In genomic region chr8:123754538-123755431, GRCm38 (mm10) we compare ENCODE assay signal across 14 mouse cellular contexts. TPM values are rescaled to one million over a fixed set of nuclear protein-coding genes. Genes with fewer than 3 reads are reported as not detected.
DNase-seq lines count a peak whose midpoint lies in the region; ATAC-seq and TF ChIP-seq lines count a peak whose summit lies in the region.
"Had no signal": no experiment of that assay in that cellular context is flagged by ENCODE, and none has a peak within 500 bp of the region (broad histone marks: within the 10 kb centered on the region; RNA-seq: fewer than 3 reads in every experiment).

No protein-coding gene starts in this region.

- no peaks in the 10 kb centered on the region for H3K36me3 ChIP-seq in hindbrain, embryonic 15.5 days
- no peaks in the 10 kb centered on the region for H3K36me3 ChIP-seq in hindbrain, embryonic 11.5 days (ENCODE audit: control insufficient read depth, insufficient read depth, low read length)
- H3K36me3 ChIP-seq in E14TG2a.4 (ENCODE audit: insufficient read depth, low read length), result no peaks in the 10 kb centered on the region
- H3K36me3 ChIP-seq in forebrain, embryonic 11.5 days (ENCODE audit: control insufficient read depth, insufficient read depth, low read length), result no peaks in the 10 kb centered on the region
- H3K36me3 ChIP-seq in midbrain, embryonic 16.5 days (ENCODE audit: control insufficient read depth, insufficient read depth, low read length), result no peaks in the 10 kb centered on the region
- H3K36me3 ChIP-seq: kidney, embryonic 15.5 days; limb, embryonic 13.5 days had no signal

- no peak for ATAC-seq in hindbrain, embryonic 15.5 days (ENCODE audit: low FRiP score, low read depth)
- ATAC-seq in hindbrain, embryonic 11.5 days (ENCODE audit: low FRiP score), result no peak
- peak; percentile 52; the same call in 1 of the 2 replicates for ATAC-seq in forebrain, embryonic 11.5 days (replicated peaks; ENCODE audit: low FRiP score)
- ATAC-seq in midbrain, embryonic 16.5 days, result peak; percentile 32; the same call in 1 of the 2 replicates
- ATAC-seq in cerebellum, adult (ENCODE audit: insufficient number of reproducible peaks, low FRiP score, low TSS enrichment), result no peak

- 69% methylated on average over 13 of the region's 13 CpGs for WGBS in hindbrain, embryonic 15.5 days
- WGBS in hindbrain, embryonic 11.5 days, result 73% methylated on average over 13 of the region's 13 CpGs
- WGBS in forebrain, embryonic 11.5 days, result 74% methylated on average over 13 of the region's 13 CpGs
- WGBS in midbrain, embryonic 16.5 days, result 71% methylated on average over 13 of the region's 13 CpGs

- no peaks in the 10 kb centered on the region for H3K9me3 ChIP-seq in hindbrain, embryonic 15.5 days
- no peaks in the 10 kb centered on the region for H3K9me3 ChIP-seq in hindbrain, embryonic 11.5 days (ENCODE audit: control insufficient read depth, low read length)
- H3K9me3 ChIP-seq in E14TG2a.4 (ENCODE audit: low read length), result no peaks in the 10 kb centered on the region
- H3K9me3 ChIP-seq in forebrain, embryonic 11.5 days (ENCODE audit: control insufficient read depth, low read length), result no peaks in the 10 kb centered on the region
- no peaks in the 10 kb centered on the region for H3K9me3 ChIP-seq in midbrain, embryonic 16.5 days (replicated peaks; ENCODE audit: control insufficient read depth, low read length, poor library complexity, severe bottlenecking)
- H3K9me3 ChIP-seq: kidney, embryonic 15.5 days; limb, embryonic 13.5 days had no signal

- no peaks in the 10 kb centered on the region for H3K27me3 ChIP-seq in hindbrain, embryonic 15.5 days
- H3K27me3 ChIP-seq in hindbrain, embryonic 11.5 days (ENCODE audit: control insufficient read depth, insufficient read depth, low read length), result no peaks in the 10 kb centered on the region
- no peaks in the 10 kb centered on the region for H3K27me3 ChIP-seq in E14TG2a.4 (ENCODE audit: insufficient read depth, low read length)
- H3K27me3 ChIP-seq in forebrain, embryonic 11.5 days (ENCODE audit: control insufficient read depth, insufficient read depth, low read length), result no peaks in the 10 kb centered on the region
- no peaks in the 10 kb centered on the region for H3K27me3 ChIP-seq in midbrain, embryonic 16.5 days (ENCODE audit: control insufficient read depth, insufficient read depth, low read depth, low read length)

- DNase-seq in hindbrain, embryonic 11.5 days (ENCODE audit: low spot score), result no peak
- no peak for DNase-seq in forebrain, embryonic 11.5 days (ENCODE audit: low spot score)
- DNase-seq in gastrocnemius, adult 8-10 months (ENCODE audit: low spot score in 2 of 2), result no peak
- DNase-seq in left cerebral cortex, adult 2 months (ENCODE audit: extremely low spot score in 1 of 2, low spot score in 2 of 2), result no peak
- DNase-seq: adrenal gland, postnatal 36 days; cerebellum, adult 8-10 months; heart, postnatal 4 days; thymus, postnatal 14 days had no signal

- peaks cover 22% of the 10 kb centered on the region for H3K4me1 ChIP-seq in hindbrain, embryonic 15.5 days (replicated peaks)
- H3K4me1 ChIP-seq in hindbrain, embryonic 11.5 days (replicated peaks; ENCODE audit: control insufficient read depth, insufficient read depth, low read length), result peaks cover 4% of the 10 kb centered on the region
- H3K4me1 ChIP-seq in E14TG2a.4 (replicated peaks; ENCODE audit: low read depth, low read length), result peaks cover 81% of the 10 kb centered on the region
- peaks cover 19% of the 10 kb centered on the region for H3K4me1 ChIP-seq in forebrain, embryonic 11.5 days (replicated peaks; ENCODE audit: control insufficient read depth, insufficient read depth, low read length)
- peaks cover 23% of the 10 kb centered on the region for H3K4me1 ChIP-seq in midbrain, embryonic 16.5 days (ENCODE audit: control insufficient read depth, insufficient read depth, low read length)

- H3K4me2 ChIP-seq in hindbrain, embryonic 15.5 days, result peak overlapping the region; percentile 28; the same call in 1 of the 2 replicates
- H3K4me2 ChIP-seq in hindbrain, embryonic 11.5 days (replicated peaks; ENCODE audit: low read depth, low read length), result no peak overlapping the region
- H3K4me2 ChIP-seq in forebrain, embryonic 11.5 days (ENCODE audit: low read depth, low read length, severe bottlenecking), result no peak overlapping the region
- peak overlapping the region; percentile 45 for H3K4me2 ChIP-seq in midbrain, embryonic 16.5 days (ENCODE audit: low read length)
- H3K4me2 ChIP-seq: kidney, embryonic 15.5 days; limb, embryonic 13.5 days had no signal

- TF ChIP-seq CTCF in E14TG2a.4 (conservative IDR thresholded peaks at IDR 0.05; ENCODE audit: low read length), result no peak
- no peak for TF ChIP-seq CTCF in left cerebral cortex, adult 2 months (IDR thresholded peaks at IDR 0.05)

- H3K9ac ChIP-seq in hindbrain, embryonic 15.5 days, result no peak overlapping the region
- H3K9ac ChIP-seq in hindbrain, embryonic 11.5 days (ENCODE audit: low read depth, low read length), result no peak overlapping the region
- no peak overlapping the region for H3K9ac ChIP-seq in forebrain, embryonic 11.5 days (ENCODE audit: low read length)
- no peak overlapping the region for H3K9ac ChIP-seq in midbrain, embryonic 16.5 days (ENCODE audit: low read depth, low read length)
- H3K9ac ChIP-seq: kidney, embryonic 15.5 days; limb, embryonic 13.5 days had no signal

- no peak overlapping the region for H3K4me3 ChIP-seq in hindbrain, embryonic 15.5 days
- H3K4me3 ChIP-seq in hindbrain, embryonic 11.5 days (ENCODE audit: low read depth, low read length), result no peak overlapping the region
- H3K4me3 ChIP-seq in E14TG2a.4 (replicated peaks; ENCODE audit: low read length), result peak overlapping the region; percentile 57
- no peak overlapping the region for H3K4me3 ChIP-seq in forebrain, embryonic 11.5 days (ENCODE audit: low read depth, low read length)
- no peak overlapping the region for H3K4me3 ChIP-seq in midbrain, embryonic 16.5 days (ENCODE audit: low read depth, low read length)
- no peak overlapping the region for H3K4me3 ChIP-seq in left cerebral cortex, adult 2 months
- H3K4me3 ChIP-seq: kidney, embryonic 15.5 days; limb, embryonic 13.5 days had no signal

- intact Hi-C loops in left cerebral cortex, adult 2 months (cut with DNase I), result no loop called here

- no peak overlapping the region for H3K27ac ChIP-seq in hindbrain, embryonic 15.5 days (replicated peaks)
- no peak overlapping the region for H3K27ac ChIP-seq in hindbrain, embryonic 11.5 days (ENCODE audit: low read depth, low read length)
- H3K27ac ChIP-seq in forebrain, embryonic 11.5 days (ENCODE audit: low read depth, low read length), result no peak overlapping the region
- H3K27ac ChIP-seq in midbrain, embryonic 16.5 days (ENCODE audit: low read length), result peak overlapping the region; percentile 63; the same call in 1 of the 2 replicates
- H3K27ac ChIP-seq in left cerebral cortex, adult 2 months, result no peak overlapping the region
- H3K27ac ChIP-seq: kidney, embryonic 15.5 days had no signal

RNA-seq across cellular contexts. Expression of gene Rab4a, which starts 51.0 kb away (rescaled TPM):
- polyA plus RNA-seq in hindbrain, embryonic 15.5 days (2015; fragmentation: Nextera tagmentation; extraction: Ambion mirVana), result 77.5 and 82.2 TPM in 2 replicates
- polyA plus RNA-seq in hindbrain, embryonic 11.5 days (2014; fragmentation: Nextera tagmentation; extraction: Ambion mirVana), result 64.3 and 68.7 TPM in 2 replicates
- 70.2 and 75.9 TPM in 2 replicates for polyA plus RNA-seq in forebrain, embryonic 11.5 days (2014; fragmentation: Nextera tagmentation; extraction: Ambion mirVana)
- 79.2 and 81.0 TPM in 2 replicates for polyA plus RNA-seq in midbrain, embryonic 16.5 days (2015; fragmentation: Nextera tagmentation; extraction: Ambion mirVana)
- 10 to 100 TPM; 13.3 to 17.1 (median 15.3) TPM for total RNA-seq in gastrocnemius, adult 8-10 months (2022)
- total RNA-seq in left cerebral cortex, adult 2 months (2021), result 10 to 100 TPM; 39.8 to 48.9 TPM

Comparison
In these comparisons a context has a peak if more than half of its experiments do, and no peak if none do; other contexts are left out.
1. H3K4me2 ChIP-seq: peak in hindbrain, embryonic 15.5 days (single experiment) and midbrain, embryonic 16.5 days (single experiment); none in hindbrain, embryonic 11.5 days (single experiment) and forebrain, embryonic 11.5 days (single experiment).
2. ATAC-seq: peak in forebrain, embryonic 11.5 days (single experiment) and midbrain, embryonic 16.5 days (single experiment); none in hindbrain, embryonic 15.5 days (single experiment), hindbrain, embryonic 11.5 days (single experiment) and cerebellum, adult (single experiment).